Mouse (Mus musculus) E14TG2a.4 (cell line): Measurements from ENCODE around the gene Abhd16a.

Source experiments
- CTCF ChIP-seq: conservative IDR thresholded peaks from 2 replicates; pipeline ENCODE4 v1.5.1; 2014; ENCODE audit warnings: low read length
- NANOG ChIP-seq: IDR thresholded peaks from 2 replicates; pipeline ENCODE4 v1.6.1; 2014; ENCODE audit warnings: borderline replicate concordance, low read length, mixed read lengths

DNA sequence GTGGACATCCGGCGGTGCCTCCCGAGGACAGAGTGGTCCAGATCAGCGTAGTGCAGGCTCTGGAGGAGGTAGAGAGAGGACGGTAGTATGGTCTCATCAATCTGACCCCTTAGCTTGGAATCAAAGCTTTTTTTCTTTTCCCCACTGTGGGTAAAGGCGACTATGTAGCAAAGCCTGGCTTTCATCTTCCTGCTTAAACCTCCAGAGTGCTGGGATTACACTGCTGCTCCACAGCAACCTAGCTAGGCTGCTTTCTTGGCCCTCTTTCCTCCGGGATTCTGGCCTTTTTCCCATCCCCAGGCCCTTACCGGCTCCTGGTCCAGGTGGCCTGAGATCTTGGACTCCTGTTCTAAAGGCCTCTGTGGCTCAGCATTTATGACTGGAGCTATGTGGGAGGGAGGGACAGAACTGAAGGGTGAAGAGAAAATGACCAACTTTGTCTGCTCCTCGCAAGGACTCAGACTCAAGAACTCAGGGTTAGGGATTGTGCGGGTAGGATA is 24.6 kb upstream of the Abhd16a start:
- TF ChIP-seq CTCF (no peak), NANOG (no peak)
